Mouse (Mus musculus): Measurements from ENCODE around the gene Tagln. TPM values are rescaled to one million over a fixed set of nuclear protein-coding genes. Genes with fewer than 3 reads are reported as not detected.

The Tagln gene
- 151 and 203 TPM in 2 replicates for polyA plus RNA-seq (2015; fragmentation: Nextera tagmentation; extraction: Ambion mirVana)

DNA sequence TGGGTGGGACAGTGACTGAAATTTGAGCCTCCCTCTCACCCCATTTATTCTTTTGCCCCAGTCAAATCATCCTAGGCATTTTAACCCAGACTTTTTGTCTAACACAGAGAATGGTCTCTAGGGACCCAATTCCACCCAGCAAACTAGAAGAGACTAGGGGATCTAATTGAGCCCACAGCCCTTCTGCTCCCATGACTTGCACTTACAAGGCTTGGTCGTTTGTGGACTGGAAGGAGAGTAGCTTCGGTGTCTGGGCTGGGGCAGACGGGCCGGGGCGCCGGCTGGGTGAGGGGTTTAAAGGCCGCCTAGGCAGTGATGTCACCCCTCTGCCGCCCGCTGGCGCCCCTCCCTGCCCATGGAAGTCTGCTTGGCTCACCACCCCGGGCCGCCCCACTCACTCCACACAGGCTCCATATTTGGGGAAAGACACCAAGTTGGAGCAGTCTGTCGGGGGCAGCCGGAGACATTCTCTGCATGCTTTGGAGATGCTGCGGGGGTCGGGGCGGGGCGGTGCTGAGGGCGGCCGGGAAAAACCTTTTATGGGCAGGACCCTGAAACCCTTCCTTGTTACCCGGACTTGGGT, at the start of gene Tagln:
Gene Tagln (minus strand): TSS at position 431 of the 583 bp plus-strand sequence.
- no peaks in the 10 kb centered on the region for H3K27me3 ChIP-seq (replicated peaks)
- peak within 1 kb of the TSS; percentile 73 for H3K4me2 ChIP-seq
- H3K9me3 ChIP-seq, result no peaks in the 10 kb centered on the region
- H3K36me3 ChIP-seq, result peaks cover 35% of the 10 kb centered on the region
- H3K4me1 ChIP-seq, result peaks cover 46% of the 10 kb centered on the region
- WGBS, result 2% methylated on average over 21 of the region's 21 CpGs
- ATAC-seq (ENCODE audit: extremely low read depth, insufficient number of reproducible peaks, low FRiP score, low TSS enrichment), result peak; percentile 45; the same call in 1 of the 2 replicates
- H3K4me3 ChIP-seq, result peak within 1 kb of the TSS; percentile 48
- H3K27ac ChIP-seq (replicated peaks), result peak within 1 kb of the TSS; percentile 60
- peak within 1 kb of the TSS; percentile 70 for H3K9ac ChIP-seq

- peak overlapping the region; percentile 93 for H3K4me2 ChIP-seq
- under 1% methylated on average over 4 of the region's 4 CpGs for WGBS
- H3K9me3 ChIP-seq, result no peaks in the 10 kb centered on the region
- H3K4me3 ChIP-seq, result peak overlapping the region; percentile 95
- ATAC-seq (ENCODE audit: extremely low read depth, insufficient number of reproducible peaks, low FRiP score, low TSS enrichment), result no peak
- H3K9ac ChIP-seq, result peak overlapping the region; percentile 99
- H3K4me1 ChIP-seq, result peaks cover 38% of the 10 kb centered on the region
- peak overlapping the region; percentile 97 for H3K27ac ChIP-seq (replicated peaks)
- no peaks in the 10 kb centered on the region for H3K27me3 ChIP-seq (replicated peaks)
- H3K36me3 ChIP-seq, result peaks cover 12% of the 10 kb centered on the region
Measured at GRCm38 (mm10) chr9:45985229-45985567, 49.3 kb upstream of the Tagln start.

GRCm38 (mm10) chr9:45984409-45985228, 48.8 kb upstream of the Tagln start:
- under 1% methylated on average over 51 of the region's 76 CpGs for WGBS
- Histone ChIP-seq H3K4me2 (peak overlapping the region; percentile 93), H3K4me3 (peak overlapping the region; percentile 95), H3K27me3 (replicated peaks) (no peaks in the 10 kb centered on the region), H3K9ac (peak overlapping the region; percentile 99), H3K36me3 (peaks cover 12% of the 10 kb centered on the region), H3K27ac (replicated peaks) (peak overlapping the region; percentile 97), H3K9me3 (no peaks in the 10 kb centered on the region), H3K4me1 (peaks cover 44% of the 10 kb centered on the region)
- peak; percentile 88 for ATAC-seq (ENCODE audit: extremely low read depth, insufficient number of reproducible peaks, low FRiP score, low TSS enrichment)

DNA sequence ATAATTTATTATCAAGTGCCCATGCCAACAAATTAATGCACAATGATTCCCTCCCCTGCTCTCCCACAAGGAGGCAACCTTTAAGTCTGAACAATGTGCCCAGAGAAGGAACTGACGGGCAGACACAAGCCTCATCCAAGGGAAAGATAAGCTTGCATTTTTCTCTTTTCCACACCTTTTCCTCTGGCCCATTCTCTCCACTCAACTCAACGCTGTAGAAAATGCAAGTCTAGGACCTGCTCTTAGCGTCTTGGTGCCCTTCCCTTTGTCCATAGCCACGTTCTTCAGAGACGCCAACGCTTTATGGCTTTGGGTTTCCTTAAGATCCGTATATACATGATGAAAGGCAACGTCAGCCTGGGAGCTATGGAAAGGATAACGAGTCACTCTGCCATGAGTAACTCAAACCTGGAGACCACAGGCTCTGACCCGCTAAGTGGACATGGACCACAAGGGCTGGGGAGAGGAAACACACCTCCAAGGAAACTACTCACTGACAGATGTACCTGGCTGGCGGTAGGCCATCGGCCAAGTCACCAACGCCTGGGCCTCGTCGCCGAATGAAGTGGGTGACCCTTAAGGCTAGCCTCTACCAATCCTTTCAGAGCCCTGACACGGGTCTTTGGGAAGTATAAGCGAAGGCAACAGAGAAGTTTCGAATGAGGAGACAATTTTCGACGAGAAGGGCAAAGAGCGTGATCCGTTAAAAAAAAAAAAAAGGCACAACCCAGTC, 48.0 kb upstream of the Tagln start:
- H3K27ac ChIP-seq (replicated peaks), result peak overlapping the region; percentile 97
- peaks cover 13% of the 10 kb centered on the region for H3K36me3 ChIP-seq
- H3K9me3 ChIP-seq, result no peaks in the 10 kb centered on the region
- H3K4me2 ChIP-seq, result peak overlapping the region; percentile 93
- H3K4me3 ChIP-seq, result peak overlapping the region; percentile 95
- H3K9ac ChIP-seq, result peak overlapping the region; percentile 99
- no peaks in the 10 kb centered on the region for H3K27me3 ChIP-seq (replicated peaks)
- under 1% methylated on average over 23 of the region's 23 CpGs for WGBS
- ATAC-seq (ENCODE audit: extremely low read depth, insufficient number of reproducible peaks, low FRiP score, low TSS enrichment), result no peak
- peaks cover 49% of the 10 kb centered on the region for H3K4me1 ChIP-seq

GRCm38 (mm10) chr9:45981331-45981730, 45.5 kb upstream of the Tagln start:
- H3K27me3 ChIP-seq (replicated peaks), result no peaks in the 10 kb centered on the region
- no peaks in the 10 kb centered on the region for H3K9me3 ChIP-seq
- H3K9ac ChIP-seq, result 0 out of 2 replicates have a peak overlapping the region, but pooled peaks have one; percentile 24
- ATAC-seq (ENCODE audit: extremely low read depth, insufficient number of reproducible peaks, low FRiP score, low TSS enrichment), result no peak
- H3K4me1 ChIP-seq, result peaks cover 56% of the 10 kb centered on the region
- no peak overlapping the region for H3K4me3 ChIP-seq
- H3K4me2 ChIP-seq, result no peak overlapping the region
- peaks cover 32% of the 10 kb centered on the region for H3K36me3 ChIP-seq
- no peak overlapping the region for H3K27ac ChIP-seq (replicated peaks)

DNA sequence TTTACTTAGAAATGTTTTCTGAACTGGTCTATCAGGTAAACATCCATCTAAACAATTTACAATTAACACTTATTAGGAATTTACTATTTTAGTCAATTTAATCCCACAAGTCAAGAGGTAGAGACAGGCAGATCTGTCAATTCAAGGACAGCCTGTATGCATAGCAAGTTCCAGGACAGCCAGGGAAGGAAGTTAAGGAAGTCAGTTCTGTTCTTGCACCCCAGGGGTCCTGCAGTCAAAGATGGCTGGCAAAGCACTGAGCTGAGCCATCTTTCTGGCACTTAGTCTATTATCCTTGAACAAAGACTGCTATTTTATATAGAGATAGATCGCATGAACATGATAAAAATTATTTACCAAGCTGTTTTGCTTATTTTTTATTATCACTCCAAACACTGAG, 44.8 kb upstream of the Tagln start:
- H3K27ac ChIP-seq (replicated peaks), result no peak overlapping the region
- ATAC-seq (ENCODE audit: extremely low read depth, insufficient number of reproducible peaks, low FRiP score, low TSS enrichment), result no peak
- no peak overlapping the region for H3K4me3 ChIP-seq
- no peak overlapping the region for H3K9ac ChIP-seq
- no peaks in the 10 kb centered on the region for H3K27me3 ChIP-seq (replicated peaks)
- no peaks in the 10 kb centered on the region for H3K9me3 ChIP-seq
- H3K36me3 ChIP-seq, result peaks cover 37% of the 10 kb centered on the region
- H3K4me2 ChIP-seq, result no peak overlapping the region
- H3K4me1 ChIP-seq, result peaks cover 55% of the 10 kb centered on the region
- WGBS, result 86% methylated on average over 1 of the region's 1 CpGs

GRCm38 (mm10) chr9:45979778-45980177, 43.9 kb upstream of the Tagln start:
- H3K9ac ChIP-seq, result no peak overlapping the region
- H3K4me1 ChIP-seq, result peaks cover 49% of the 10 kb centered on the region
- H3K9me3 ChIP-seq, result no peaks in the 10 kb centered on the region
- H3K27me3 ChIP-seq (replicated peaks), result no peaks in the 10 kb centered on the region
- no peak for ATAC-seq (ENCODE audit: extremely low read depth, insufficient number of reproducible peaks, low FRiP score, low TSS enrichment)
- WGBS, result 84% methylated on average over 2 of the region's 2 CpGs
- H3K27ac ChIP-seq (replicated peaks), result no peak overlapping the region
- no peak overlapping the region for H3K4me2 ChIP-seq
- H3K36me3 ChIP-seq, result peaks cover 44% of the 10 kb centered on the region
- no peak overlapping the region for H3K4me3 ChIP-seq

DNA sequence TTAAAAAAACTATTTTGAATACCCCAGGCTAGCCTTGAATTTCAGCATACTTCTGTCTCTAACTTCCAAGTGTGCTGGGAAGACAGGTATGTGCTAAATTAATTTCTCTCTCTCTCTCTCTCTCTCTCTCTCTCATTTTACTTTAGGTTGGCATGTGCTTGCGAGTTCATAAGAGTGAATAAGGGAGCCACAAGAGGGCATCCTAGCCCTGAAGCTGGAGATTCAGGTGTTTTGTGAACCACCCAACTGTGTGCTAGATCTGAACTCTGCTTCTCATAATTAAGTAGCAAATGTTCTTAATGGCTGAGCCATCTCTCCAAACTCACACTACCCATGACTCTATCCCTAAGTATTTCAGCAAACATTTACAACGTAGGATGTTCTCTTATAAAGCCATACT, 41.0 kb upstream of the Tagln start:
- H3K27me3 ChIP-seq (replicated peaks), result no peaks in the 10 kb centered on the region
- H3K4me1 ChIP-seq, result peaks cover 30% of the 10 kb centered on the region
- ATAC-seq (ENCODE audit: extremely low read depth, insufficient number of reproducible peaks, low FRiP score, low TSS enrichment), result no peak
- H3K36me3 ChIP-seq, result peaks cover 62% of the 10 kb centered on the region
- no peak overlapping the region for H3K9ac ChIP-seq
- H3K9me3 ChIP-seq, result no peaks in the 10 kb centered on the region
- no peak overlapping the region for H3K4me3 ChIP-seq
- no peak overlapping the region for H3K4me2 ChIP-seq
- 88% methylated on average over 2 of the region's 2 CpGs for WGBS
- H3K27ac ChIP-seq (replicated peaks), result no peak overlapping the region

DNA sequence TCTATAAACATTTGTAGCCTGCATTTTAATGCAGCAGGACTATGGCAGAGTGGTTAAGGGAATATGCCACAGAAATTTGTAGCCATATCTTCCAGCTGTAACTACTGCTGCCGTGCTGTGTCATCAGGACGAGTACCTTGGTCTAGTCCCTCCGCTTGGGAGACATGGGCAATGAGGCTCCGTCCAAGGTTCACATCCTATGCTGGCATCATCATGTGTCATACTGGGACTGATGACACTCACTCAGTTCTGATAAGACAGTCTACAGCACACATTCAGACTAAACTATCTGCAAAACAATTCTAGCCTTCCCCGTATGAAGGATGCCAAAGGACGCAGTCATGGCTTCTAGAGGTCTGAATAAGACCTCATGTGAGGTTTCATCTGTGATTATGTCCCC, 27.7 kb upstream of the Tagln start:
- 79% methylated on average over 6 of the region's 6 CpGs for WGBS
- Histone ChIP-seq H3K4me3 (no peak overlapping the region), H3K27me3 (replicated peaks) (no peaks in the 10 kb centered on the region), H3K9me3 (no peaks in the 10 kb centered on the region), H3K9ac (0 out of 2 replicates have a peak overlapping the region, but pooled peaks have one; percentile 13), H3K4me2 (no peak overlapping the region), H3K4me1 (peaks cover 22% of the 10 kb centered on the region), H3K27ac (replicated peaks) (no peak overlapping the region), H3K36me3 (peaks cover 80% of the 10 kb centered on the region)
- no peak for ATAC-seq (ENCODE audit: extremely low read depth, insufficient number of reproducible peaks, low FRiP score, low TSS enrichment)

DNA sequence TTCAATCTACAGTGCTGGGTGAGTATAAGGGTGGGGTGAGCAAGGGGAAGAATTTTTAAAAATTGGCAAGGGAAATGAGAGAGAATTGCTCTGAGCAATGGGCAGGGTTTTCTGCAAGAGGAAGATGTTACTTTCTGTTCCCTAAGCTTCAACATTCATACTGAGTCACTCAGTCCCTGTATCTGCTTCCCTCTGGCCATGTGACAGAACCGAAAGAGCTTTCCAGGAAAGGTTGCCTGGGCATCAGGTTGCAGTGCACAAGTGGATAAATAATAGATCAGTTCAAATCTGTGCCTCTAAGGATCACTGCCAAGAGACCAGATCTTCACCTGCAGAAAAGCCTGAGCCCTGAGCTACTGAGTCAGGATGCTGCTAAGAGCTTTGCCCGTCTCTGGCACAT, 26.0 kb upstream of the Tagln start:
- ATAC-seq (ENCODE audit: extremely low read depth, insufficient number of reproducible peaks, low FRiP score, low TSS enrichment), result no peak
- Histone ChIP-seq H3K9ac (no peak overlapping the region), H3K36me3 (peaks cover 63% of the 10 kb centered on the region)

DNA sequence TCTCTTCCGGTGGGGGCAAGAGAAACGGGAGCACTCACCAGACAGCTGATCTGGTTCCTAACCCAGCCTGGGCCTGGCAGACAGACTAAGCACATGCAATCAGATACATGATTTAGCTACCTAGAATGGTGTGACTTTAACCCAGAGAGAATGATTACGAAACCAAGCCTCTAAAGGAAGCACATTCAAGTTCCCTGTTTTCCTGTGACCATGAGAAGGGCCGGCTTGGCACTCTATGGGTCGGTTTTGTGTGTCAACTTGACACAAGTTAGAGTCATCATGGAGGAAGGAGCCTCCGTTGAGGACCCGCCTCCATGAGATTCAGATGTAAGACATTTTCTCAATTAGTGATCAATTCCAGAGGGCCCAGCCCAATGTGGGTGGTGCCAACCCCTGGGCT, 23.8 kb upstream of the Tagln start:
- Histone ChIP-seq H3K9ac (no peak overlapping the region), H3K4me3 (no peak overlapping the region), H3K27ac (replicated peaks) (no peak overlapping the region), H3K36me3 (peaks cover 42% of the 10 kb centered on the region), H3K9me3 (no peaks in the 10 kb centered on the region), H3K4me2 (no peak overlapping the region), H3K4me1 (peaks cover 39% of the 10 kb centered on the region), H3K27me3 (replicated peaks) (no peaks in the 10 kb centered on the region)
- ATAC-seq (ENCODE audit: extremely low read depth, insufficient number of reproducible peaks, low FRiP score, low TSS enrichment), result no peak
- WGBS, result 77% methylated on average over 7 of the region's 7 CpGs

More for the DNA sequence above, 26.0 kb upstream of the Tagln start:
- Histone ChIP-seq H3K4me1 (peaks cover 29% of the 10 kb centered on the region), H3K9me3 (no peaks in the 10 kb centered on the region), H3K4me2 (no peak overlapping the region), H3K4me3 (no peak overlapping the region), H3K27ac (replicated peaks) (no peak overlapping the region), H3K27me3 (replicated peaks) (no peaks in the 10 kb centered on the region)
- WGBS, result 71% methylated on average over 2 of the region's 2 CpGs
